Mouse (Mus musculus): ENCODE results near the gene Zfp865. TPM values are rescaled to one million over a fixed set of nuclear protein-coding genes. Genes with fewer than 3 reads are reported as not detected.
"Not testable (repeated sequence)": the region's sequence is repeated elsewhere in the genome, so short reads cannot be mapped to it uniquely, and the experiment has no call there.

Zfp865 gene
- polyA plus RNA-seq, 1 experiment from 2014 or later, result 5.9 TPM

DNA sequence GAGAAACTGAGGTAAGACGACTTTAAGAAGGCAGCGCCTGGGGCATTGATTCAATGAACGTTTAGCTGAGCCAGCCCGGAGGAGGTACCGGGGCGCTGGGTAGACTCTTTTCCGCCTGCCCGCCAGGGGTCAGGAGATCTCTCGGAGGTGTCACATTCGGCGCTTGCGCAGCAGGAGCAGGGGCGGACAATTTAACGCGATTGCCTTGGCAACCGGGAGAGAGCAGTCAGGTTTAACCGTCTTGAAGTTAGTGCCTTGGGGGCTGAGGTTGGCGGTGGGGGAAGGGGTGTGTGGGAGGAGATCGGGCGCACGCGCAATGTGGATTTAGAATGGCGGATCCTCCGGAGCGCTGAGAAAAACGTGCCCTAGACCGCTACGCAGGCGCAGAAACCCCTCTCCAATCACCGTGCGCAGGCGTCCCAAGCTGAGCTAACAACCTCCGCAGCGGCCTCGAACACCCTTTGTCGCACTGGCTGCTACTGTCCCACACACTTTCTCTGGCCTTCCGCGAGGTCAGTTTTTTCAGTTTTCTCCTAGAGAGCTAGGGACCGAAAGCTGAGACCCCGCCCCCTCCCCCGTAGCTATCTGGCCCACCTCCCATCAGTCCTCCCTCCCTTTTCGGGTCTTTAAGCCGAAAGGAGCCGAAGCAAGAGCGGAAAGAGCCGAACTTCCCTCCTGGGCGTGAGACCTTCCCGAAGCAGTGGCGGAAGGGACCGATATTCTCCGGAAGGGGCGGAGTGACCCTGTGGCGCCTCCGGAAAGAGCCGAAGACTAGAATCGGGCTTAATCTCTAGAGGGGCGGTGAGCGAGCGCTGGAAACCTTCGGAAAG is 41.0 kb downstream of the Zfp865 start:
- Histone ChIP-seq H3K4me2 (ENCODE audit: low read length) (peak overlapping the region; percentile 73), H3K9ac (ENCODE audit: low read length) (peak overlapping the region; percentile 93), H3K36me3 (ENCODE audit: control insufficient read depth, insufficient read depth, low read length) (peaks cover 6% of the 10 kb centered on the region; the same call in 1 of the 2 replicates), H3K27me3 (replicated peaks; ENCODE audit: control insufficient read depth, insufficient read depth, low read length) (peaks cover 19% of the 10 kb centered on the region), H3K4me3 (ENCODE audit: low read depth, low read length) (peak overlapping the region; percentile 77), H3K27ac (ENCODE audit: low read depth, low read length) (peak overlapping the region; percentile 98), H3K9me3 (replicated peaks; ENCODE audit: control insufficient read depth, low read length) (no peaks in the 10 kb centered on the region), H3K4me1 (ENCODE audit: control insufficient read depth, insufficient read depth, low read length) (peaks cover 24% of the 10 kb centered on the region)
- WGBS, result under 1% methylated on average over 60 of the region's 60 CpGs
- ATAC-seq, result peak; percentile 91
- DNase-seq (ENCODE audit: low spot score), result peak; percentile 100

DNA sequence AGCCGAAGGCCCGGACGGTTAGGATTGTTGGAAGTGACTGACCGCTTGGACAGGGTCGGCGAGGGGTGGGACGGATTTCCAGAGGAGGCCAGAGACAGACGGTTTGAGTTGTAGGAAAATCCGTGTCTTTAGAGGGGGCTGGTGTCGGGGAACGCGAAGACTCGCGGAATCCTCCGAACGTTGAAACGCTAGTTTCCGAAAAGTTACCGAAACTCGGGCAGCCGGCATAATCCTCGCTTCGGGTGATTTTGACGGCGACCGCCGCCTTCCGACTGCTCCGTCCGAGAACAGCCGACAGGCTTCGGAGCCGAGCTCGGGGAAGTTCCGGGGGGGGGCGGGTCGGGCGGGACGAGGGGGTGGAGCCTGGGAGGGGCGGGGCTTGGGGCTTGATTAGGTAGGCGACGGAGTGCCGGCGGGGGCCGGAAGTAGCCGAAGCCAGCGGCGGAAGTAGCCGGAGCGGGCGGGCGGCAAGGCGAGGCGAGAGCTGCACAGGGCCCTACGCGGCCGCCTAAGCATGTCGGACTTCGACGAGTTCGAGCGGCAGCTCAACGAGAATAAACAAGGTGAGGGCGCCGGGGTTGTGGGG is 41.7 kb downstream of the Zfp865 start, which contains the start of gene U2af2:
TSS of gene U2af2 (plus strand) at position 370 of the 586 bp plus-strand sequence.
- Histone ChIP-seq H3K27me3 (replicated peaks; ENCODE audit: control insufficient read depth, insufficient read depth, low read length) (peaks cover 13% of the 10 kb centered on the region; the same call in 1 of the 2 replicates), H3K4me3 (ENCODE audit: low read depth, low read length) (peak within 1 kb of the TSS; percentile 77), H3K4me2 (ENCODE audit: low read length) (peak within 1 kb of the TSS; percentile 73), H3K9ac (ENCODE audit: low read length) (peak within 1 kb of the TSS; percentile 93), H3K4me1 (ENCODE audit: control insufficient read depth, insufficient read depth, low read length) (peaks cover 23% of the 10 kb centered on the region), H3K27ac (ENCODE audit: low read depth, low read length) (peak within 1 kb of the TSS; percentile 98), H3K36me3 (ENCODE audit: control insufficient read depth, insufficient read depth, low read length) (peaks cover 13% of the 10 kb centered on the region), H3K9me3 (replicated peaks; ENCODE audit: control insufficient read depth, low read length) (no peaks in the 10 kb centered on the region)
- under 1% methylated on average over 58 of the region's 65 CpGs for WGBS
- DNase-seq (ENCODE audit: low spot score) (peak; percentile 95), ATAC-seq (peak; percentile 81)

DNA sequence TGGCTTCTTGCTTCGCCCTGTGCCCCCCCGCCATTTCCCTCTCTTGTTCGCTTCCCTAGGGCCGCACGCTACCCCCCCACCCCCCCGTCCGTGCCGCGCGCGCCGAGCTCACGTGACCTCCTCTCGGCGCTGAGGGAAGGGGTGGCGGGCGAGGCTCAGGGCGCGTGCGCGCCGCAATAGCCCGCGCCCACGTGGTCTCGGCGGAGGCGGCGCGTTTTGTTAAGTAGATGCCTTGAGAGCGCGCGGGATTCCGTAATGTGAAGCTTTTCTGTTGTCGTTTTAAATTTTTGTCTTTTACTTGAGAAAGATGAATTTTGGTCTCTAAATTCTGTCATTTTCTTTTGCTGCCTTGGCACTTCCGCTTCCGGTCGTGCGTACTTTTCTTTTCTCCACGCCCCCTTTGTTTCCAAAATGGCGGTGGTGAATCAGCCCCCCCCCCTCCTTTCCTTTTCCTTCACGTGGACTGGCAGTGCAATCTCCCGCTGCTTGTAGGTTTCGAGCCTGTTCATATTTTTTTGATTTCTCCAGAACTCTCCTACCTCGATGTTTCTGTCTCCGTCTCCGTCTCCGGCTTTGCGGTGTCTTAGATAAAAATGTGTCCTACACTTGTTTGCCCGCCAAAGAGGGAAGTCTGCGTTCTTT is 42.3 kb downstream of the Zfp865 start:
- Histone ChIP-seq H3K9ac (ENCODE audit: low read length) (peak overlapping the region; percentile 93), H3K27ac (ENCODE audit: low read depth, low read length) (peak overlapping the region; percentile 98), H3K9me3 (replicated peaks; ENCODE audit: control insufficient read depth, low read length) (no peaks in the 10 kb centered on the region), H3K4me3 (ENCODE audit: low read depth, low read length) (peak overlapping the region; percentile 77), H3K36me3 (ENCODE audit: control insufficient read depth, insufficient read depth, low read length) (peaks cover 19% of the 10 kb centered on the region), H3K4me1 (ENCODE audit: control insufficient read depth, insufficient read depth, low read length) (peaks cover 19% of the 10 kb centered on the region), H3K4me2 (ENCODE audit: low read length) (peak overlapping the region; percentile 73), H3K27me3 (replicated peaks; ENCODE audit: control insufficient read depth, insufficient read depth, low read length) (peaks cover 7% of the 10 kb centered on the region; the same call in 1 of the 2 replicates)
- WGBS, result under 1% methylated on average over 45 of the region's 51 CpGs
- DNase-seq (ENCODE audit: low spot score) (peak; percentile 94), ATAC-seq (peak; percentile 45)

DNA sequence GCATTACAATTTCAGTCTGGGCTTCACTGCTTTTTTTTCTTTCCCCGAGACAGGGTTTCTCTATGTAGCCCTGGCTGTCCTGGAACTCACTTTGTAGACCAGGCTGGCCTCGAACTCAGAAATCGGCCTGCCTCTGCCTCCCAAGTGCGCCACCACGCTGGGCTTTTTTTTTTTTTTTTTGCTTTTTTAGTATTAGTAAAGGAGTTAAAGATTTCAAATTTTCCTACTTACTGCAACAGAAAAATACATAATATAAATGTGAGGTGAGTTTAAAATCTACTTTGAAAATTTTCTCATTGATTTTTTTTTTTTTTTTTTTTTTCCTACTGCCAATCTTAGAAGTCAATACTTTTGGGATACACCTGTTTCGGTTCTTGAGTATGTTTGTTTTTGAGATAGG is 44.7 kb downstream of the Zfp865 start:
- H3K27ac ChIP-seq (ENCODE audit: low read depth, low read length), result no peak overlapping the region
- H3K36me3 ChIP-seq (ENCODE audit: control insufficient read depth, insufficient read depth, low read length), result peaks cover 43% of the 10 kb centered on the region
- no peak overlapping the region for H3K4me3 ChIP-seq (ENCODE audit: low read depth, low read length)
- H3K4me1 ChIP-seq (ENCODE audit: control insufficient read depth, insufficient read depth, low read length), result peaks cover 15% of the 10 kb centered on the region
- no peak overlapping the region for H3K9ac ChIP-seq (ENCODE audit: low read length)
- ATAC-seq (no peak), DNase-seq (ENCODE audit: low spot score) (no peak)
- no peaks in the 10 kb centered on the region for H3K9me3 ChIP-seq (replicated peaks; ENCODE audit: control insufficient read depth, low read length)
- 95% methylated on average over 6 of the region's 6 CpGs for WGBS
- H3K4me2 ChIP-seq (ENCODE audit: low read length), result no peak overlapping the region
- no peaks in the 10 kb centered on the region for H3K27me3 ChIP-seq (replicated peaks; ENCODE audit: control insufficient read depth, insufficient read depth, low read length)

DNA sequence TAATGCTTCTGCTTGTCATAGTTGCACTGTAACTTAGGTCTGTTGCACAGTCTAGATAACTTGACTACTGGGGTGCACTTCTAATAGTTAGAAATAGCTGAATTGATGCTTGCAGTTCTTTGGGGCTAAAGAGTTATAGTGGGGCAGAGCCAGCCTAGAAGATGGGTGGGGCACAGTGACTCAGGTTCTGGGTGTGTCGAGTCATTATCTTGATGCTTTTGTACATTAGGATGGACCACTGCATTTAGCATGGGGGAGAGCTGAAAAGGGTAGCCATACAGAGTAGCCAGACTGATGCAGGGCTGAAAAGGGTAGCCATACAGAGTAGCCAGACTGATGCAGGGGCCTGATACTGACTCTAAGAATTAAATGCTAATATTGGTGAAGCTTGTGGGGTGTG is 53.4 kb downstream of the Zfp865 start:
- H3K4me2 ChIP-seq (ENCODE audit: low read length), result no peak overlapping the region
- 91% methylated on average over 1 of the region's 1 CpGs for WGBS
- H3K4me3 ChIP-seq (ENCODE audit: low read depth, low read length), result no peak overlapping the region
- no peaks in the 10 kb centered on the region for H3K27me3 ChIP-seq (replicated peaks; ENCODE audit: control insufficient read depth, insufficient read depth, low read length)
- ATAC-seq (no peak), DNase-seq (ENCODE audit: low spot score) (no peak)
- no peak overlapping the region for H3K9ac ChIP-seq (ENCODE audit: low read length)
- H3K27ac ChIP-seq (ENCODE audit: low read depth, low read length), result no peak overlapping the region
- H3K36me3 ChIP-seq (ENCODE audit: control insufficient read depth, insufficient read depth, low read length), result peaks cover 98% of the 10 kb centered on the region
- H3K4me1 ChIP-seq (ENCODE audit: control insufficient read depth, insufficient read depth, low read length), result no peaks in the 10 kb centered on the region
- H3K9me3 ChIP-seq (replicated peaks; ENCODE audit: control insufficient read depth, low read length), result no peaks in the 10 kb centered on the region

DNA sequence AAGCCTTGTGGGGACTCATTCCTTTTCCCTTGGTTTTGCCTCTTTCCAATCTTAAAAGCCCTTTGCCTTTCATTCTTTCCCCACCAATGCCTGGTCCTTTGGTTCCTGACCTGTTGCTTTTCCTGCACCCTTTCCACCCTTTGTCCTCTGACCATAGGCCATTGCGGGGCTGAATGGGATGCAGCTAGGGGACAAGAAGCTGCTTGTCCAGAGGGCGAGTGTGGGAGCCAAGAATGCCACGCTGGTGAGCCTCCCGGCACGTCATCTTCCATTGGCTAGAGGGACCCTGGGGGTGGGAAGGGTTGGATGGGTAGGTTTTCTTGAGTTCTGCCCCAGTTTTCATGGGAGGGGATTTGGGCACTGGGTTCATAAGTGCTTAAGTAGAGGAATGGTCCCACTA is 54.8 kb downstream of the Zfp865 start:
- no peak overlapping the region for H3K4me2 ChIP-seq (ENCODE audit: low read length)

DNA sequence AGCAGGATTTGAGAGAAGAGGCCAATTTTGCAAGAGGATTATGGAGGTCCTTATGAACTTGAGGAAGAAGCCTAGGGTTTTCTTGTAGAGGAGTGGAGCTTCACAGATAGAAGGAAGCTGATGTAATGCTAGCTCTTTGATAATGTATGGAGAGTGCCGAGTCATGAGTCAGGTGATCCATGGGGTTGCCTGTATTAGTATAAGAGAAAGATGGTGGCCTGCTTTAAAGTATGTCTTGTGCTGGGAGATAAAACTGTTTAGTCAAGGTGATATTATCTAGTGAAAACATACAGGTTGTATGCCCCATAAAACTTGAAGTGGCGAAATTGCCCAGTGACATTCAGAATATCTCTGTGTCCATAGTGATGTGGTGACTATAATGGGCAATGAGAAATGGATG is 56.8 kb downstream of the Zfp865 start:
- H3K27ac ChIP-seq (ENCODE audit: low read depth, low read length), result no peak overlapping the region
- no peak overlapping the region for H3K9ac ChIP-seq (ENCODE audit: low read length)
- H3K4me2 ChIP-seq (ENCODE audit: low read length), result no peak overlapping the region
- ATAC-seq (no peak), DNase-seq (ENCODE audit: low spot score) (no peak)
- H3K4me3 ChIP-seq (ENCODE audit: low read depth, low read length), result no peak overlapping the region
- no peaks in the 10 kb centered on the region for H3K9me3 ChIP-seq (replicated peaks; ENCODE audit: control insufficient read depth, low read length)
- peaks cover 12% of the 10 kb centered on the region for H3K4me1 ChIP-seq (ENCODE audit: control insufficient read depth, insufficient read depth, low read length)
- 88% methylated on average over 2 of the region's 2 CpGs for WGBS
- H3K36me3 ChIP-seq (ENCODE audit: control insufficient read depth, insufficient read depth, low read length), result peaks cover 72% of the 10 kb centered on the region
- H3K27me3 ChIP-seq (replicated peaks; ENCODE audit: control insufficient read depth, insufficient read depth, low read length), result no peaks in the 10 kb centered on the region

More for the DNA sequence above, 54.8 kb downstream of the Zfp865 start:
- H3K4me1 ChIP-seq (ENCODE audit: control insufficient read depth, insufficient read depth, low read length), result no peaks in the 10 kb centered on the region
- WGBS, result 94% methylated on average over 5 of the region's 5 CpGs
- no peaks in the 10 kb centered on the region for H3K27me3 ChIP-seq (replicated peaks; ENCODE audit: control insufficient read depth, insufficient read depth, low read length)
- no peak overlapping the region for H3K4me3 ChIP-seq (ENCODE audit: low read depth, low read length)
- no peak overlapping the region for H3K27ac ChIP-seq (ENCODE audit: low read depth, low read length)
- DNase-seq (ENCODE audit: low spot score), result no peak
- H3K9ac ChIP-seq (ENCODE audit: low read length), result no peak overlapping the region
- H3K9me3 ChIP-seq (replicated peaks; ENCODE audit: control insufficient read depth, low read length), result no peaks in the 10 kb centered on the region
- peaks cover 90% of the 10 kb centered on the region for H3K36me3 ChIP-seq (ENCODE audit: control insufficient read depth, insufficient read depth, low read length)
- ATAC-seq, result no peak

DNA sequence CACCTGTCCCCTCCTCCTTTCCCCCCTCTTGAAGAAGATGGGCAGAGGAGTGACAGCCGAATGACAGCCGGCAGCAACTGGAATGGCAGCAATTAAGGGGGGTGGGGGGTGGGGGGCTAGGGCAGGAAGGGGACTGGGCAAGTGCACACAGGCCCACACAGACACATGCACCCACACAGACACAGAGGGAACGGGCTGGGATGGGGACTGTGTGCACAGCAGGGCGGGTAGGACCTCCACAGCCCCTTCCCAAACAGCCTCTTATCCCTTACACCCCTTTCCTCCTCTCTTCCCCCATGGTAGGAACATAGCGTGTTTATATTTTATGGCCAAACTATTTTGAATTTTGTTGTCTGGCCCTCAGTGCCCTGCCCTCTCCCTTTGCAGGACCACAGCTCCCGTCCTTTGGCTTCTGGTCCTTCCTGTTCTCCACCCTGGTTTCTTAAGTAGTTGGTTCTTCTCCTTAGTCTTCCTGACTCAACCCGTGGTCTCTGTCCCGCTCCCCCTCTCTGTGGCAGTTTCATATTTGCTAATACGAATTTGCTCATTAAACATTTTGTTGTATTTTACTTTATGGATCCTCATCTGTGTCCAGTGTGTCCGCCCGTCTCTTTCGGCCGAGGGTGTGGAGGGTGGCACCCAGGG is 59.3 kb downstream of the Zfp865 start:
- 45% methylated on average over 9 of the region's 13 CpGs for WGBS
- H3K27me3 ChIP-seq (replicated peaks; ENCODE audit: control insufficient read depth, insufficient read depth, low read length); DNase-seq (ENCODE audit: low spot score); H3K9ac ChIP-seq (ENCODE audit: low read length); H3K9me3 ChIP-seq (replicated peaks; ENCODE audit: control insufficient read depth, low read length): not testable (repeated sequence)
- peak overlapping the region; percentile 99 for H3K4me3 ChIP-seq (ENCODE audit: low read depth, low read length)
- H3K36me3 ChIP-seq (ENCODE audit: control insufficient read depth, insufficient read depth, low read length), result peaks cover 62% of the 10 kb centered on the region
- peaks cover 15% of the 10 kb centered on the region for H3K4me1 ChIP-seq (ENCODE audit: control insufficient read depth, insufficient read depth, low read length)
- ATAC-seq, result peak; percentile 32
- peak overlapping the region; percentile 84 for H3K4me2 ChIP-seq (ENCODE audit: low read length)
- peak overlapping the region; percentile 36; the same call in 1 of the 2 replicates for H3K27ac ChIP-seq (ENCODE audit: low read depth, low read length)

Data from forebrain, embryonic 14.5 days (tissue).